Mouse (Mus musculus): ENCODE results near the gene Col2a1. TPM values are rescaled to one million over a fixed set of nuclear protein-coding genes. Genes with fewer than 3 reads are reported as not detected.

The Col2a1 gene
- total RNA-seq (2022) = 1 to 10 TPM; 1.2 to 2.8 (median 1.9) TPM

DNA sequence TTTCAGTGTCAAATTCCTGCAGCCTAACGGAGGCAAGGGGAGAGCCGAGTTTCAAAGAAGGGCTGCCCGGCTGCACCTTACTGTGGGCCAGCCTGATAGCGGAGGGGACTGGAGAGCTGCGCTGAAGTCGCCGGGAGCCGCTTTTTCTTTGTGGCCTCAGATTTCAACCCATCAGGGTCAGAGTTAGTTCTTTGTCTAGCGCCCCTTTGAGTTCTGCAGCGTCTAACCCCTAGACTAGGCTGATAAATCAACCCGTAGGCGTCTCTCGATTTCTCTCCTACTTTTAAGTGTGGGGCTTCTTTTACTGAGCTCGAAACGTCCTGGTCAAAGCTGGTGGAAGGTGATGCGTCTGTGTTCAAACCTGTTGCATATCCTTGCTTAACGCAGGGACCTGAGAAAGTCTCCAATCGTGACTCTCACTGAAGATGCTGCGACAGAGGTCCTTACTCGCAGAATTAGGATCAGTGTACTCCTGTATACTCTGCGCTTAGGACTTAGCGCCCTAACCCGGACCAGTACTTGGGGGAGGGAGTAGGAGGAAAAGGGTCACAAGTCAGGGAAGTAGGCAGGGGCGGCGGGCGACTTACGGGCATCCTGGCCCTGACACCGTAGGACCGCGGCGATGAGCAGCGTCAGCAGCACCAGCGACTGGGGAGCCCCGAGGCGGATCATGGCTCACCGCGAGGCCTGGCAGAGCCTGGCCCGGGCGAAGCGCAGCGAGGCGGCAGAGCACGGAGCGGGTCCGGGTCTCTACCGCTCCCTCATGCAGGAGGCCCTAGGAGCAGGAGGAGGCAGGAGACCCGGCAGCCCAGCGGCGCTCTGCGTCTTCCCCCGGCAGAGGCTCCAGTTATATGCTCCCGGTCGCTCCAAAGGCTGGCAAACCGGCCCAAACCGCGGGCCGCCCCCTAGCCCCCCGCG, at the start of gene Col2a1:
TSS of gene Col2a1 (minus strand) at position 874 of the 918 bp plus-strand sequence.
- no peak for DNase-seq (ENCODE audit: low spot score in 2 of 2)

DNA sequence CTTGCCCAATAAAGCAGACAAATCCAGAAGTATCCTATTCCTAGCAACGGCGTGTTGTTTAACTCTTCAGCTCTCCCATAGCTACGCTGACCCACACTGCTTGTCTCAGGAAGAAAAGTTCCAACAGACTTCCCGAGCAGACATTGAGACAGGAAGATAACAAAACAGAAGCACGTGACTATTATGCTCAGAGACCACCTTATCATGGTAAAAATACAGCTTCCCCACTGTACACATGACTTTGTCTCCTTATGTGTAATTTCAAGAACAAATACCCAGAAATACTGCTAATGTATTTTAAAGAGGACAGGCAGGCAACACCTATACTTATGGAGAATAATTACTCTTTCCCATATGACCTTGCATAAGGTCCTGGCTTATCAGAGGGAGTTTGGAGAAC, 47.2 kb upstream of the Col2a1 start:
- DNase-seq (ENCODE audit: low spot score in 2 of 2) = no peak

DNA sequence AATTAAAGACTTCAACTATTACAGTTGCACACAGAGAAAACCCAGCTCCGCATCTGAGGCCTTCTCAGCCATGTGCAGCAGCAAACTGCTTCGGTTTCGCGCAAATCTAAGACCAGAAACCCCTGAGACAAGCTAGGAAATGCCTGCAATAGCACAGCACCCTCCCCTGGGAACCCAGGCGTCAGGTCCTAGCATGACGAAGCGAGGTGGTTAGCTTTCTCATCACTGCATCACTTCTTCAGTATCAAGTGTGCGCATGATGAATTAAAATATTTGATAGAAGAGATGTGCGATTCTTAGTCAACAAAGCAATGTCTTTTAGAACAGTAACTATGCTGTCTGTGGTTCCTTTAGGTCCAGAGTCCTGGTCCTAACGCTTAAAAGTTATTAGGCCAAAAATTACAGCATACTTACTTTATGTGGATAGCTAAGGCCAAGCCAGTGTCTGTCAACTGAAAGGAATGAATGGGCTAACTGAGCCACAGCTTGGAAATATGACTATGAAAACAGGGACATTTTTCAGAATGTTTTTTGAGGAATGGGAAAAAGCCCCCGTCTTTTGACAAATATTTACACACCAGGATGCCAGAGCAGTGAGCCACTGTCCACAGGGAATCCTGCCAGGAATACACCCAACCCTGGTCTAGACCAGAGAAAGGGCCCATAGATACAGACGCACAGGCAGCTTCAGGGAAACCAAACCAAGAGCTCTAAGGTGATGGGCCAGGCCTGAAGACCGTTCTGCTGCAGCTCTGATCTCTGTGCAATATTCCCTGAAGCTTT, 44.6 kb upstream of the Col2a1 start:
- DNase-seq (ENCODE audit: low spot score in 2 of 2) = no peak

DNA sequence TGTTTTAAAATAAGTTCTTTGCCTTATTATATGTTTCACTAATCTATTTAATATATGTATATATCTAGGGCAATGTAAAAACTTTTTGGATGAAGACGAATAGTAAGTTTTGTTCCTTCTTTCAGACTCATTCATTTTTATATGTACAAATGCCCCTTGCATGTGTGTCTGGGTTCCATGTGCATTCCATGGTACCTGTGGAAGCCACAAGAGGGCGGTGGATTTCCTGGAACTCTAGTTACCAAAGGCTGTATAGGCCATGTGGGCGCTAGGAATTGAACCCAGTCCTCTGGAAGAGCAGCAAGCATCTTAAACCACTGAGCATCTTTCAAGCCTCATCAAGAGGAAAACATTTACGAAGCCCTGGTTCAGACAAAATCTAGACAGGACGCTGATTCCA, 39.9 kb upstream of the Col2a1 start:
- no peak for DNase-seq (ENCODE audit: low spot score in 2 of 2)

DNA sequence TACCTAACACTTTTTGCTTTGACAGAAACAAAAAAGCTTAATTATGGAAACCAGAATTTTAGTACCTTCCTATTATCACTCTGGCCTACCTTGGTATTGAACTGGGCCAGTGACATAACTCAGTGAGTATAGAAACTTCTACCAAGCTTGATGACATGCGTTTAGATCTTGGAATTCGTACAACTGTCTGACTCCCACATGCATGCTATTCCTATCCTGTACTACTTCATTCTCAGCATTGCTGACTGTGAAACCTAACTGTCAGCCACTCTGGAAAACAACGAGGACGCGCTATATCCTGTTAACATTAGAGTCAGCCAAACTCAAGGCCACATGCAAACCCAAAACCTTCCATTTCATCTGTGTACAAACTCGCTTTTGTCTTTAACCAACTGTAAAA, 39.5 kb upstream of the Col2a1 start:
- DNase-seq (ENCODE audit: low spot score in 2 of 2) = no peak

DNA sequence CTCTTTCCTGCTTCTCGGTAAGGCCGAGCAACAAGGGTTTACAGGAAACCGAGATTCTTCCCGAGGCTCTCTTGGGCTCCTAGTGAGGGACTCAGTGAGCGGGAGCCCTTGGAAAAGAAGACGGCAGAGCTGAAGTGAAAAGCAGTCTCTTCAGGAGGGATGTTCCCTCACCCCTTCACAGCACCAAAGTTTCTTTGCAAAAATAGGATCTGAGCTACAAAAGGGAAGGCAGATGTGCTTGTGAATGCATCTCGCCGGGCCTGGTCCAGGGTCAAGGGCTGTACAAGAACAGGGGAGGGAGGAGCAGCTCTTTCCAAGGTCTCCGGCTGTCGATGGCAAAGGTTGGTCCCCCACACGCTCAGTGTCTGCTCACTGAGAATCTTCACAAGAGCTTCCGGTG, 38.0 kb upstream of the Col2a1 start:
- no peak for DNase-seq (ENCODE audit: low spot score in 2 of 2)

DNA sequence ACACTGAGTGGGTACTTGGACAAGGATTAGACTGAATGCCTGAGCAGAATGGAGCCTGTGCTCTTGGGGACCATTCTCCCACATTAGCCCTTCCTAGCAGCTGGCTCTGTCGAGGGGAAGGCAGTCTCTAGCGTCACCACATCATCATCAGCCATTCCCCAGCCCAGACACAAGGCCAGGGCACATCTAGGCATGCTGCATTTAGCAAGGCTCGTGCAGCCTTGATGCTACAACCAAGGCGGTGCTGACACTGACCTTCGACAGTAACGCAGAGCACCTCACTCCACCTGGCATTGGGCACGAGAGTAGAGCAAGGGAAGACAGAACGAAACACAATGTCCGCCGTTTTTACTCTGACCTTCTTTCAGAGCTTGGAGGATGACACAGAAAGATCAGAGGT, 35.2 kb upstream of the Col2a1 start:
- no peak for DNase-seq (ENCODE audit: low spot score in 2 of 2)

DNA sequence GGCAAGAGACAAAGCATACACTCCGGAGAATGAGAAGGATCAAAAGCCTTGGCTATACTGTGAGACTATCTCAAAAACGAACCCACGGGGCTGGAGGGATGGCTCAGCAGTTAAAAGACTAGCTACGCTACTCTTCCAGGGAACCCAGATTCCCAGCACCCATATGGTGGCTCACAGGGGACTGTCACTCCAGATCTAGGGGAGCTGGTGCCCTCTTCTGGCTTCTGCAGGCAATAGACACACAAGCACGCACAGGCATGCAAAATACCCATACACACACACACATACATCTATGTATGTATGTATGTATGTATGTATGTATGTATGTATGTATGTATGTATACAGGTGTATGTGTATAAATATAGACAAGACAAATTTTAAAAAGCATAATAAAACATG, 32.1 kb upstream of the Col2a1 start:
- DNase-seq (ENCODE audit: low spot score in 2 of 2) = no peak

DNA sequence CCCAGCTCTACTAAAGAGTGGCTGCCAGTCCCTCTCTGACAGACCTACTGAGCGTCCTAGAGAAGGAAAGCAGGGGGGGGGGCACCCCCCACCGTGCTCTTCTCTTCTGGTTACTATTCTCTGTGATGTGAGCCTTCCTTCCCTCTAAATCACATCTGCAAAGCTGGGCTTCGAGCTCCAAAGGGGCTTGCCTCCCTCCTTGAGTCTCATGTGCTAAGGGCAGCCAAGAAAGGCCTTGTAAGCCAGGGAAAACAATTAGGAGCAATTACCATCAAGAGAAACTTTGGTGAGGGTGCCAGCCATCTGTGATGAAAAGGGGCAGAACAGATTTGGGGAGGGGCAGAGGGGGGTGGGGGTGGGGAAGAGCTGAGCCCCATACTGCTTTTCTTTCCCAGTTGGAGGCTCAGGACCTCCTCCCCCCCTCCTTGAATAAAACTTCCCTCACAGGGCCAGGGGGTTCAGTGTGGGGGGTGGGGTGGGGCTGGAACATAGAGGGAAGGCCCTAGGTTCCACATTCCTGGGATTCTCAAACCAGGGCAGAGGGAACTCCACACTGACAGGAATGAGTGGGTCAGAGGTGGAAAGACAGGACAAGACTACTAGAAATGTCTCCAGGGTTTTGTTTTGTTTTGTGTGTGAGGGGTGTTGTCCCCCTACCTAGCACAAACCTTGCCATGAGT, 30.7 kb upstream of the Col2a1 start:
- DNase-seq (ENCODE audit: low spot score in 2 of 2) = no peak

DNA sequence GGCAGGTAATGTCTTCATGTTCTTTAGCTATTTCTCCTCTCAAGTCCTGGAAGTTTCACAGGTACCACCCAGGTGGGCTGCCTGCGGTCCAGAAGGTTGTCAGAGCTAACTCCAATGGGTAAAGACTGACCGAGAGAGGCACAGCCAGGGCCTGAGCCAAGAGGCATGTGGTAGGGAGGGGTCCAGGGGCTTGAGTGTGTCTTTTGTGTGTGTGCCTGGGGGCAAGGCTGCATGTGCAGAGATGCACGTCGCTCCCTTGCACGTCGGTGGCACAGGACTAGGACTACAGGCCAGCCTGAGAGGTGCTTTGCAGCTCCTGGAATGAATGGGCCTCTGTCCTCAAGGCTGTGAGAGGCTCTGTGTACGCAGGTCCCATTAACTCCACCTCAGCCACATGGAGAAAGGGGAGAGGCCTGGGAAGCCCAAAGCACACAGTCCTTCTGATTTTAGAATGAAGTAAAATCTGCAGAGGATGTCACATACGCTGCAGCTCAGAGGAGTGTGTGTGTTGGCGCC, 28.8 kb upstream of the Col2a1 start:
- DNase-seq (ENCODE audit: low spot score in 2 of 2) = no peak

DNA sequence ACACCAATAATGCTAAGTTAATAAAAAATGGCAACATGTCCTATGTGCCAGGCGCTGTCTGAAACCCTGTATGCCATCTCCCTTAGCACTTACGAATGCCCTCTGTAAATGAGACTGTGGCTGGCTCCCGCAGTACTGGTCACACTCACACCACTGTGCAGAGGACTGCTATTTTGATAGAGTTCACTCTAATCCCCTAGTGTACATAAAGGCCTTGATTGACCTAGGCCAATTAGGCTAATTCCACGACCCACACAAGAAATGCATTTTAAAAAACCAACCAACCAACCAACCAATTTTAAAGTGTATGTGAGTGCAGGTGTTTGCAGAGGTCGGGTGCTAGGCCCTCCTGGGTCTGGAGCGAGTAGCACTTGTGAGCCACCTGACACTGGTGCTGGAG, 25.3 kb upstream of the Col2a1 start:
- DNase-seq (ENCODE audit: low spot score in 2 of 2) = no peak

DNA sequence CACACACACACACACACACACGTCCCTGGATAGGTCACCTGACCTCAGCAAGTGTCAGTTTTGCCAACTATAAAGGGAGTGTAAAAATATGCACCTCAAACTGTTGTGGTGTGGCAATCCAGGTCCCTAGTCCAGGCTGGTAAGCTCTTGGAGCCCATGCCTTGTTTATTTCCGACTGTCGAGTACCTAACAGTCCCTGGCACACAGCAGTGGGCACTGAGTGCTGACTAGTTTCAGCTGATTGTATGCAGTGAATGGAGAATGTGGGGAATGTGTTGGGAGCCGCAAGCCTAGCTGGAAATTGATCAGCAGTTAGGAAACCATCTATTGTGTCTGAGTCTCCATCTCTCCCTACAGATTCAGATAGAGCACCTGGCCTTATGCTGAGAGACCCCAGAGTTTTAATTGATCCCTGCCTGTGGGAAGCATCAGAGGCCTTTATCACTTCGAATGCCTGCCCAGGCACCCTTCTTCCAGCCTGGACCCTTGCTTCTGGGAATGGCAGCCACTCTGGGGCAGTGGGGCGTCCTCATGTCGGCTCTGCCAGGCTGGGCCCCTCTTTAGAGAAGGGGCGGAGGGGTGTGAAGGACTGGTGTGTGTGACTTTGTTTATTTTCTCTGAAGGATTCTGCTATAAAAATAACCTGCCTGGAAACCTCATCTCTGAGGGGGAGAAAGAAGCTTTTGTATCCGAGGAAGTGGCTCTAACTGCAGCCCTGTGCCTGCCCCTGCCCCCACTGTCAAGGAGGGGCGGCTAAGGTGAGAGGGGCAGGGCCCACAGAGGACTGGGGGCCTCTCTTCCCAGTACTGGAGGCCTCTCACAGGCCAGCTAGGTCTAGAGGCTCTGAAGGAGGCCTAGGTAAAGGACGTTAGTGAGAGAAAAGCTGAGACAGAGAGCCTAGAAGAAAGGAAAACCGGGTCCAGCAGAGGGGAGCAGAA, 22.7 kb upstream of the Col2a1 start:
- no peak for DNase-seq (ENCODE audit: low spot score in 2 of 2)

DNA sequence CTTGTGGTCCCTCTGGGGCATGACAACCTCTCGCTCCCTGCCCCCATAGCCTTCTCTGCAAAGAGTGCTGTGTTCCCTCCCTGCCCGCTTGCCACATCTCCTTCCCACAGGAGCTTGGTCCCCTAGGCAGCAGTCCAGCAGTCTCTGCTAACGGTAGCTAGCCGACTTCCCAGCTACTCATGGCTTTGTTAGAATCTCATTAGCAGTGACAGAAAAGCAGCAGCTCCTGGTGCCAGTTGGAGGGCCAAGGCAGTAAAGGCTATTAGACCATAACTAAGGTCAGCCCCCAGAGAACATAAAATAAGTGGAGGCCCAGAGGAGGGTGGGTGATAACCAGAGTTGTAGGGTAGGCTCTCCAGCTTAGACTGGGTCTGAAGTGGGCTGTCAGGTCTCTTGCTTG, 21.1 kb upstream of the Col2a1 start:
- no peak for DNase-seq (ENCODE audit: low spot score in 2 of 2)

DNA sequence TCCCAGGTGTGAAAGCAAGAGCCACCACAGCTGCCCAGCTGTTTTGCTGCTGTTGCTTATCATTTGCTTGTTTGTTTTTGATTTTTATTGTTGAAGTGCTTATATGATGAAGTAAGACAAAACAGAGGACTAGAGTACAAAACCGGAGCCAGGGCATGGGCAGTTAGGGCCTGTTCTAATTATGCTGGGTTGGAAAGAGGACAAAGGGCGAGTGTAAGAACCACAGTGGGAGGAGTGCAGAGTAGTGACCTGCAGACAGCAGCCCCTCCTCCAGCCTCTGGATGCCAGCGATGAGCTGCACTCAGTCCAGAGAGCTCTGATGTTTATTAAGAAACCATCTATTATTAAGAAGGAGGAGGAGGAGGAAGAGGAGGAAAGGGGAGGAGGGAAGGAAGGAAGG, 18.6 kb upstream of the Col2a1 start:
- no peak for DNase-seq (ENCODE audit: low spot score in 2 of 2)

DNA sequence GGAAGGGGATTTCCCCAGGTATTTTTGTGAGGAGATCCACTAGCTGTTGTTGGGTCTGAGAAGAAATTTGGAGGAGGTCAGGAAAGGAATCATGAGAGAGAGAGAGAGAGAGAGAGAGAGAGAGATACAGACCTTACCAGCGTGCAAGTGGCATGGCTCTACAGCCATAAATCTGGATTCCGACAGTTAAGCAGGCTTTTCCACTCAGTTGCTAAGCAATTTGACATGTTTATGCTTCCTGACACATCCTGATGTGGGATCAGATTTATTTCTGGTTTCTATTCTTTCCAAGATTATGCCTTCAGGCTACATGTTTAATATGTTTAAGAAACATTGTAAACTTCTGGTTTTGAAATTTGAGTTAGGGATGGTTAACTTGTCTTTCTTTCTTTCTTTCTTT, 17.4 kb upstream of the Col2a1 start:
- DNase-seq (ENCODE audit: low spot score in 2 of 2) = no peak

DNA sequence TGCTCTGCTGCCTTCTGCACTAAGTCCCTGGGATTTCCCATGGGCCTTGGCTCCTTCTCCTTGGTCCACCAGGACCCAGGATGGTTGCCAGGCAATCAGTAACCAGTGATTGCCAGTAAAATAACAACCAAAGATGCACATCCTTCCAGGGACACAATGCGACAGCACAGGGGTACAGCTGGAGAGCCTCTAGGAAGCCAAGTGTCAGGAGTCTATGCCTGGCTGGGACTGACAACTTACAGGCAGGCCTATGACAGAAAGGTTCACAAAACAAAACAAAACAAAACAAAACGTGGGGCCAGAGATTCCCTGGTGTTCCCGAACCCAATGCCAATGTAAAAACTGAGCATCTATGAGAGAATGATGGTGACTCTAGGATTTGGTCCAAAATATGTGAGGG, 14.6 kb upstream of the Col2a1 start:
- DNase-seq (ENCODE audit: low spot score in 2 of 2) = no peak

DNA sequence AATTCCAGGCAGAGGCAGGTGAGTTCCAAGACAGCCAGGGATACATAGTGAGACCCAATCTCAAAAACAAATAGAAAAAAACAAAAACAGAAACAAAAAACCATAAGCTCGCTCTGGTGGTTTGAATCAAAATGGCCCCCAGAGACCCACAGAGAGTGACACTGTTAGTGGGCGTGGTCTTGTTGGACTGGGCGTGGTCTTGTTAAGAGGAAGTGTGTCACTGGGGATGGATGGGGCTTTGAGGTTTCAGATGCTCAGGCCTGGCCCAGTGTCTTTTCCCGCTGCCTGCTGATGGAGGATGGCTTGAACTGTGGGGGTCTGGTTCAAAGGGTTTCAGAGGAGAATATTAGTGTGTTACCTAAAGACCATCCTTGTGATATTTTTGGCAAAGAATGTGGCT, 13.4 kb upstream of the Col2a1 start:
- DNase-seq (ENCODE audit: low spot score in 2 of 2) = no peak

DNA sequence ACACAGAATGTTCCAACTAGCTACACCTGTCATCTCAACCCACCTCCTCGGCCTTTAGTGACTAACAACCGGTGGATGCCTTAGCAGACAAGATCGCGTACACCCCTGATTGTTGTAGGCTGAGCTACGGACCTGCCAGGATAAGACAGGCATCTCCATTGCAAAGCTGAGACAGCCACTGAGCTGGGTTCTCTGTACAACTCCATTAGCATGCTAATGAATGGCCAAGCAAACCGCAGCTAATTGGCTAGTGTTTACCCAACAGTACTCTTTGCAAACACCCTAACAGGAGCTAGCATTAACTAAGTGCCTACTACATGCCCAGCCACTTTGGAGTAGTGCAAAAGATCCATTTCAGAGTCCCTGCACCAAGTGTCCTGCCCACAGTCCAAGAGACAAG, 8.3 kb upstream of the Col2a1 start:
- DNase-seq (ENCODE audit: low spot score in 2 of 2) = no peak

DNA sequence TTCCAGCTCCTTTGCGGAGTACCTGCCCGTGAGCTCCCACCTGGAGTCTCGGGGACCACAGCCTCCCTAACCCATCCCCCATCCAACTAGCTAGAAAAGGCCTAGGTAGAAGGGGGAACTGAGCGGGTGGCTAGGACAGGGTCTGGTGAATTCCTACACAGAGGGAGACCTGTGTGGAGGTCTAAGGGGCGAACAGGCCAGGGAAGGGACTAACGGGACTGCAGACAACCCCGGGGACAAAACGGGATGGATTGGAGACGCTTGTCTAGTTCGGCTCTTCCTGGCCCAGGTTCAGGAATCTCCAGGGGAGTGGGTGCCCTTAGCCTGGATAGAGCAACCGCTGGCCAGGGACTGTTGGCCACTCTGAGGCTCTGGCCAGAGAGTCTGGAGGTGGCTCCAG, 686 bp upstream of the Col2a1 start:
- DNase-seq (ENCODE audit: low spot score in 2 of 2) = no peak

DNA sequence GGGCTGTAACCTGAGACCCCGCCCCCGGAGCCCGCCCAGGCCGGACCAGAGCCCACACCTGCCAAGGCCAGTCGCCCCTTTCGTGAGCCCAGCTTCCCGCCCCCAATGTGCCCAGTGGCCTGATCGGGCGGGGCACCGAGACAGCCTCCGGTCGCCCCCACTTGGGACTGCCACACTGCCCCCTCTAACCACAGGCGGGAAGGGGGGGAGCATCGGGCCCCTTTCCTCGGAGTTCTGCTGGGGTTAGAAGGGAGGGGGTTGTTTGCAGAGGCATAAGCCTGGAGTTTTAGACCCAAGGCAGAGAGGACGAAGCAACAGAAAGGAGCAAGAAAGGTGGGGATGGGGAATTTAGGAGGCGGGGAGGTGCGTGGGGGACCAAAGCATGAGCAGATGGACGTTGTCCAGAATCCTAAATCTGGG, 255 bp upstream of the Col2a1 start:
- DNase-seq (ENCODE audit: low spot score in 2 of 2) = no peak
